Mouse (Mus musculus): ENCODE measurements at regions not wholly inside any gene's neighbourhood (a gene's known extent, or its start where the extent isn't known, plus 50 kb on each side); places are given as distances from the start of the nearest gene placed in this dataset.

DNA sequence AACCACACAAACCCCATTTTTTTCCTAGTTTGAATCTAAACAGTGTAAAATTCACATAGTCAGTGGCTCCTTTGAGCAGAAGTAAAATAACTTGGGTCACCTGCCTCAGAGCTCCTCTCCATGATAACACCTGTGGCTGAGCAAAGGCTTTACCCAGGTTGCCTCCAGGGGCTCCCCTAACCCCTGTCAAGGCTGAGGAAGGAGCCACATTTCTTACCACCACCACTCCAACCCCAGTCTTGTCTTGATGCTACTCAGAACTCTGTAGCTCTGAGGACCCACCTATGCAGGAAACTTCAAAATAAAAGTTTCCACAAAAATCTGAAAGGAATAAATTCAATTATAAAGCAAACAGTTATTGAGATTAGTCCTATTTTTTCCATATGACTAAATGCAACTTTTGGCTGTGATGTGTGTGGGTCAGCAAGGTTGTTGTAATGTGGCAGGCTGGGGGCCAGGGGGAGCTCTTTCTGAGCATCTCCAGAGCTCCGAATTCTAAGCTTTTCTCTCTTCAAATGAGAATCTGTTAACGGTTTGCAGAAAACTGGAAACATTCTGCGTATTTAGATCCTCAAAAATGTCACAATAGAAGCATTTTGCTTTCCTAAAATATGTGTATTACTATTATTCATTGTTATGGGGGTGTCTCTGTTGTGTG lies 159.0 kb upstream of the Dusp10 start:
- DNase-seq (ENCODE audit: low spot score) = peak; percentile 14

DNA sequence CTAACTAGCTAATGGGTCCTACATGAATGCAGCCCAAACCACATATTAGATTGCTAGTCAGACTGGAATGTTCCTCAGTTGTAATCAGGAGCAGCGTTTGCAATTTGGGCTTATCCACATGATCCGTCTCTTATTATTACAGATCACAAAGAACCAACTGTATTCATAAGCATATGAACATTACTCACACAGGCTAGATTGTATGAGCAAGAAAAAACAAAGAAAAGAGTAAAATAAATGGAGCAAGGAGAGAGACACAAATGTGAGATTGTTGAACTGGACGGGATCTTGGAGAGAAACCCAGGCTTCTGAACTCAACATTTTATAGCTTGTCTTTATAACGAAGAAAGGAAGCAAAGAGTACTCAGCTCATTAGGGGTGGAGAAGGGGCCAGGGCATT lies 148.0 kb upstream of the Dusp10 start:
- DNase-seq (ENCODE audit: low spot score) = no peak

DNA sequence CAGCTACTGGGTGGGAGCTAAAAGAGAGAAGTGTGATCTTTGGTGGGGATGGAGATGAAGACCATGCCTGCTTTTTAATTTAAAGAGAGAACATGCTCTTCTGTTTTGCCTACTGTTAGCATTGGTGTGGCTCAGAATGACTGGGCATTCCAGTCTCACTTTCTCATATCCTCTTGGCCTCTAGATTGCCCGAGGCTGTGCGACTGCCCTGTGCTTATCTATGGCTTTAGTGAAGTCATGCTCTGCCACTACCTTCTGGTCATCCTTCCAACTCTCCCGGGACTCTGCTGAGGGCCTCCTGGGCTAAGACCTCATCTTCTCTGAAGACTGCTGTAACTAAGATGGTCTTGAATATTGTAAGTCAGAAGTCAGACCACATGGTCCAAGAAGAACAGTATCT lies 147.5 kb upstream of the Dusp10 start:
- no peak for DNase-seq (ENCODE audit: low spot score)

DNA sequence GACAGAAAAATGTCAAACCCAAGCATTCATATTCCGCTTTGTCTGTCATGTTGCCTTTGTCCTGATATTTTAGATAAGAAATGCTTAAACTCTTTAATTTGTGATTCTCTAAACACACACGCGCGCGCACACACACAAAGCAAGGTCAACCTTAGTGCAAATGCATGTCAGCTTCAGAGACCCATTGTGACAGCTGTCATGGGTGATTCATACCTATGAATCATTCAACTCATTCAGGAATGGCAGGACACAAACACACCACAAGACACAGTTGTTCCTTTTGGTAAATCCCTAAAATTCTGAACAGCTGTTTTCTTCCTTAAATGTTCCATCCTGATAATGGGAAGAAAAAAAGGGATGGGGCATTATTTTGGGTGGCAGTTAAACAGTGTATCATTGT lies 144.1 kb upstream of the Dusp10 start:
- no peak for DNase-seq (ENCODE audit: low spot score)

GRCm38 (mm10) chr1:183895936-183896335 lies 117.2 kb upstream of the Dusp10 start:
- DNase-seq (ENCODE audit: low spot score) = peak; percentile 88

GRCm38 (mm10) chr1:183898091-183898490 lies 115.0 kb upstream of the Dusp10 start:
- peak; percentile 24 for DNase-seq (ENCODE audit: low spot score)

- DNase-seq (ENCODE audit: low spot score) = peak; percentile 31
Measured at GRCm38 (mm10) chr1:183904564-183904963, 108.5 kb upstream of the Dusp10 start.

GRCm38 (mm10) chr1:183905345-183906142 lies 107.6 kb upstream of the Dusp10 start:
- peak; percentile 99 for DNase-seq (ENCODE audit: low spot score)

DNA sequence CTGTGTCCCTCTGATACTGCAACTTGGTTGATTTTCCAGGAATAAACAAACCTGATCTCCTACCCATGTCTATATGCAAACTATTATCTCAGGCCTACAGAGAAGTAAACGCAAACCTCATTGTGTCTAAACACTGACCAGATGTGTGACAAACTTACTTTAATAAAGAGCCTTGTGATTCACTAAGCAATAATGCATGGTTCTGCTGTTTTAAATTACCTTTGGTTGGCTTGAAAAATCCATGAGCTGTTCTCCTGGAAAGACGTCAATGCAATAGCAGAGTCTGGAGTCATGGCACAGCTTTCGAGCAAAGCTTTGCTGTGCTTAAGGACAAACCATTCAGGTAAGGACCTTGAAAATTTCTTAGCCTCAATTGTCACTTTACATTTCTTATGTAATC lies 95.4 kb upstream of the Dusp10 start:
- no peak for DNase-seq (ENCODE audit: low spot score)

DNA sequence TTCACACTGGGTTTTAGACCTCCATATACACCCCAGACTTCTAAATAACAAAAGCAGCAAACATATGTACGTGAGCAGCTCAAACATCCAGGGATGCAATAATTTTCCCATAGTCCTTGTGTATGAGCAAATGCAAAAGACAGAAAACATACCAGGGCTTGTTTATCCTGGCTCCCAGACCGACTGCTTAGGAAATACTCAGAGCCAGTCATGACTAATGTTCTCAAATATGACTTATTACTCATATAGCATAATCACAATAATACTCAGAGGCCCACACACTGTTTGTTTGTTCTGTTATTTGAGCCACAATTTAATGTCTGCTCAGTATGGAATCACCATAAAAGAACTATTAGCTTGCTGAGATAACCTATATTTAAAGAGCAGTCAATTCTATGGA lies 91.8 kb upstream of the Dusp10 start:
- peak; percentile 86 for DNase-seq (ENCODE audit: low spot score)

DNA sequence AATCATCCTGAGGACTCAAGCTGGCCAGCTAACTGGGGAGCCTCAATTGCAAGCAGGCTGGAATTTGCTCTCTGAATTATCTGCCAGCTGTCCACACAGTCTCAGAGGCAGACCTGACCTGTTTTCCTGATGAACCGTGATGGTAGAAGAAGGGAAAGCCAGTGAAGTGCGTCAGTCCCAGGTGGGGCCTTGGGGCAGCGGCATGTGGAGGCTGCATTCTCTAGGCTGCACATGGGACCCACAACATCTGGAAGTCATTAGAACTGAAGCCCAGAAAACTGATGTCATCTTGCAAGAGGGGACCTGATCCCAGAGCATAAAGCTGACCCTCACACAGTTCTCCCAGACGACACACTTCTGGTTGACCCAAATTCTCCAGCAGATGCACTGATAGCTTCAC lies 84.6 kb upstream of the Dusp10 start:
- DNase-seq (ENCODE audit: low spot score) = no peak

GRCm38 (mm10) chr1:183930363-183930982 lies 82.6 kb upstream of the Dusp10 start:
- no peak for DNase-seq (ENCODE audit: low spot score)

GRCm38 (mm10) chr1:183931141-183931540 lies 82.0 kb upstream of the Dusp10 start:
- DNase-seq (ENCODE audit: low spot score) = no peak

GRCm38 (mm10) chr1:183933845-183934244 lies 79.3 kb upstream of the Dusp10 start:
- DNase-seq (ENCODE audit: low spot score) = no peak

- DNase-seq (ENCODE audit: low spot score) = no peak
Measured at GRCm38 (mm10) chr1:183937166-183937565, 75.9 kb upstream of the Dusp10 start.

GRCm38 (mm10) chr1:183938361-183938760 lies 74.7 kb upstream of the Dusp10 start:
- no peak for DNase-seq (ENCODE audit: low spot score)

- DNase-seq (ENCODE audit: low spot score) = no peak
Measured at GRCm38 (mm10) chr1:183940706-183941105, 72.4 kb upstream of the Dusp10 start.

- DNase-seq (ENCODE audit: low spot score) = no peak
Measured at GRCm38 (mm10) chr1:183946241-183946640, 66.9 kb upstream of the Dusp10 start.

- peak; percentile 79 for DNase-seq (ENCODE audit: low spot score)
Measured at GRCm38 (mm10) chr1:183947066-183947465, 66.0 kb upstream of the Dusp10 start.

DNA sequence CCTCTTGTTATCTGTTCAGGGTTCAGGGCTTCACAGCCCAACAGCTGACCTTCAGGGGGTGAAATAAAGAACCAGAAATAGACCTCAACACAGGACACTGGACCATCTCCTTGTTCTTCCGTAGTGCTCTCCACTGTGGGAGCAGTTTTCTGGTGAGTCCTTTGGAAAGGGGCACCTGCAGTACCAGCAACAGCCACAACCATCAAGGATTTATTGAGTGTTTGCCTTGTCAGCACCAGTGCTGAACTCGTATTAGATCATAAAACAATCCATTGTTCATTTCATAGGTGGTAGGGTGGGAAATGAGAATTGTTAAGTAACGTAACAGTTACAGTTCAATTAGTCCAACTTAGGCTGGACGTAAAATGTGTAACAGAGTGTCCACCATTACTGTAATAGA lies 63.9 kb upstream of the Dusp10 start:
- DNase-seq (ENCODE audit: low spot score) = no peak

- peak; percentile 82 for DNase-seq (ENCODE audit: low spot score)
Measured at GRCm38 (mm10) chr1:183954086-183954485, 59.0 kb upstream of the Dusp10 start.

- DNase-seq (ENCODE audit: low spot score) = peak; percentile 41
Measured at GRCm38 (mm10) chr1:183956391-183956790, 56.7 kb upstream of the Dusp10 start.

DNA sequence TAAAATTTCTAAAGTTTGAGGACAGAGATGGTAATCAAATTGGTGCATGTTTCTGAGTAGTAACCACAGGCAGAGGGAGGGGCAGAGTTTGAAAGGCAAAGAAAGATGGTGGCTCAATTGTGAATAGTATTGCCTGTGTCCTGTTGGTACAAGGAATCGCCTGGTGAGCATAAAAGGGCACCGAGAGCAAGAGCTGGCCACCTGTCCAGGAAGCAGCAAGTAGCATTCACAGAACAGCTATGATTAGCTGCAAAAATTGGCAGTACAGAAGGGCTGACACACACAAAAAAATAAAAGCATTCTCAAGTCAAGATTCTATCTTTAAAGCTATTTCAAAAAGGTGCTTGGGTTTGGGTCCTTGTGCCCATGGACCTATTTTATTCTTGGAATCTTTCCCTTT lies 51.7 kb upstream of the Dusp10 start:
- no peak for DNase-seq (ENCODE audit: low spot score)
